Mouse (Mus musculus): ENCODE data around the gene Pitx1.

DNA sequence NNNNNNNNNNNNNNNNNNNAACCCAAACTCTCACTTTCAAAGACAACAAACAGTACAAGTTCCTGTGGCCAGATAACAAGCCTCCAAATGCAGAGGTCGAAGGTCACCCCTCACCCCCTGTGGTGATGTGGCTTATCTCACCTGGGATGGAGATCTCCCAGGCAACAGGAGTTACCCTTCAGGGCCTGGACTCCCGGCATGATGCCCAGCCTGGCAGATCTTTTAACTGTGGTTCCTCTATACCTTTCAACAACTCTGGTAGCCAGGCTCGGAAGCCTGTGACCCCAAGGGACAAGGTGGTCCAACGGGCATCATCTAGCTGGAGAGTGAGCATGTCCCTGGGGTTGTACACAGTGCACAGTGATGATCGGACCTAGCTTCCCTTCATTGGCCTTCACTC is 13.5 kb downstream of the Pitx1 start:
- no peak for TF ChIP-seq CTCF (IDR thresholded peaks at IDR 0.05; ENCODE audit: insufficient read depth, low read depth, low read length)
- no peak for TF ChIP-seq POLR2A (IDR thresholded peaks at IDR 0.05; ENCODE audit: insufficient read depth, low read depth, low read length)
